Mouse (Mus musculus) mouse embryonic stem cell (cell line): ENCODE measurements around the gene Scgb2b3.

Source experiments
- in situ Hi-C, 2 experiments: fragments of 300-500 bp; cut with MboI; formaldehyde crosslinking; loops; 1 replicate in 1 of 2; 3 replicates in 1 of 2; pipeline ENCODE4 v1.14.3; 2019 to 2020; ENCODE audit warnings: low sequenced_read_pairs in 2 of 2, low pct_unique_long_range_greater_than_20kb in 1 of 2, mixed read lengths in 1 of 2; ENCODE audit not compliant: unreplicated experiment in 1 of 2

Scgb2b3 gene

DNA sequence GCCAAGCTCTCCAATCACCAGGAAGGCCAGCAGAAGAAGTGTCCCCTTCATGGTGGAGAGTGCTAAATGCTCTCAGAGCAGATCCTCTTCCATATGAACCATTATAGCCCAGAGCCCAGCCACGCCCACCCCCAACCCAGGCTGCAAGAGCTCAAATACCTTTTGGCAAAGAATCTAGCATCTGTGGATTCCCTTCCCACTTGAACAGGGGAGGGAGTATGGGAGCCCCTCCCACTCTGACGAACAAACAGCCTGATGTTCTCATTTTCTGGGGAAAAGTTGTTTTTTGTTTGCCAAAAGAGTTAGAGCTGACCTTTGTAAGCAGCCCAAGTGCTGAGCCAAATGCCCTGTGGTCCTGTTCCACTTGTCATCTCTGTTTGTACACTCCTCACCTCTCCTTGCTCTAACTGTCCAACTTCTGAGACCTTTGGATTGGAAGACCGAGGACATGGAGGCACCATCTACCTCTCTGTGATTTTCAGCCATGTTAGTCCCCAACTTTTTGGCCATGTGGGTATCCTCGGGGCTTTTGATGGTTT is at the start of gene Scgb2b3:
Gene Scgb2b3, minus strand, starts transcription at position 51 of the 539 bp plus-strand sequence.
- in situ Hi-C loops = no loop called here

DNA sequence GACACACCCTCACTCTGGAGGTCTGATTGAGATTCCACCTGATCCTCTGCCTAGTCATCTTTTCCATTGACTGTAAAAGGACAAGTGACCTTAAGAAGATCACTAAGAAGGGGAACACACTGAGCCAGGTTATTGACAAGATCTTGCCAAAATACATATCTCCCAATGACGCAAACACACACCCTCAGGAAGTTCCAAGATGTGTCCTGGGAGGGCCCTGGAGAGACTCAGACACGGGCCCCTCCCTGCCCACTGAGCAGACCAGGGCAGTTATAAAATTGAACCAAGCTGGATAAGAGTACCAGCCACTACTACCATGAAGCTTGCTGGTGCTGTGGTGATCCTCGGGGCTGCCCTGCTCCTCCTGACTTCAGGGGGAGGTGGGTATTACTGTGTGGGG is 13.4 kb upstream of the Scgb2b3 start, which contains the start of gene Scgb1b3:
Gene Scgb1b3, plus strand, starts transcription at position 301 of the 400 bp plus-strand sequence.
- in situ Hi-C loops = no loop called here
